Mouse (Mus musculus): ENCODE measurements around the gene H2-Ob. TPM values are rescaled to one million over a fixed set of nuclear protein-coding genes. Genes with fewer than 3 reads are reported as not detected.

The H2-Ob gene
- polyA plus RNA-seq, 1 experiment from 2014 or later = not detected

GRCm38 (mm10) chr17:34299356-34299755 lies 60.7 kb downstream of the H2-Ob start:
- Histone ChIP-seq H3K9me3 (no peaks in the 10 kb centered on the region), H3K4me3 (replicated peaks) (no peak overlapping the region), H3K9ac (replicated peaks) (no peak overlapping the region), H3K27me3 (peaks cover 4% of the 10 kb centered on the region; the same call in 1 of the 2 replicates), H3K4me2 (no peak overlapping the region), H3K4me1 (replicated peaks) (no peaks in the 10 kb centered on the region), H3K36me3 (no peaks in the 10 kb centered on the region), H3K27ac (no peak overlapping the region)
- no peak for ATAC-seq (ENCODE audit: insufficient number of reproducible peaks, insufficient read depth, low FRiP score, low TSS enrichment, low read depth)
- 70% methylated on average over 3 of the region's 3 CpGs for WGBS

- H3K9me3 ChIP-seq = no peaks in the 10 kb centered on the region
- ATAC-seq (ENCODE audit: insufficient number of reproducible peaks, insufficient read depth, low FRiP score, low TSS enrichment, low read depth) = no peak
- 87% methylated on average over 8 of the region's 8 CpGs for WGBS
Measured at GRCm38 (mm10) chr17:34300071-34300470, 61.4 kb downstream of the H2-Ob start.

GRCm38 (mm10) chr17:34300691-34301566 lies 62.2 kb downstream of the H2-Ob start:
- no peak for ATAC-seq (ENCODE audit: insufficient number of reproducible peaks, insufficient read depth, low FRiP score, low TSS enrichment, low read depth)
- peaks cover 4% of the 10 kb centered on the region; the same call in 1 of the 2 replicates for H3K27me3 ChIP-seq
- no peak overlapping the region for H3K9ac ChIP-seq (replicated peaks)
- H3K4me3 ChIP-seq (replicated peaks) = no peak overlapping the region
- WGBS = 75% methylated on average over 23 of the region's 23 CpGs
- H3K36me3 ChIP-seq = no peaks in the 10 kb centered on the region
- H3K4me2 ChIP-seq = no peak overlapping the region
- no peak overlapping the region for H3K27ac ChIP-seq
- H3K9me3 ChIP-seq = no peaks in the 10 kb centered on the region
- no peaks in the 10 kb centered on the region for H3K4me1 ChIP-seq (replicated peaks)

More at GRCm38 (mm10) chr17:34300071-34300470, 61.4 kb downstream of the H2-Ob start:
- Histone ChIP-seq H3K4me3 (replicated peaks) (no peak overlapping the region), H3K4me2 (no peak overlapping the region), H3K27ac (no peak overlapping the region), H3K27me3 (peaks cover 4% of the 10 kb centered on the region; the same call in 1 of the 2 replicates), H3K36me3 (no peaks in the 10 kb centered on the region), H3K9ac (replicated peaks) (no peak overlapping the region), H3K4me1 (replicated peaks) (no peaks in the 10 kb centered on the region)

GRCm38 (mm10) chr17:34301670-34302190 lies 63.0 kb downstream of the H2-Ob start:
- Histone ChIP-seq H3K4me2 (no peak overlapping the region), H3K36me3 (no peaks in the 10 kb centered on the region), H3K9ac (replicated peaks) (no peak overlapping the region), H3K4me1 (replicated peaks) (no peaks in the 10 kb centered on the region), H3K9me3 (no peaks in the 10 kb centered on the region), H3K27ac (no peak overlapping the region), H3K4me3 (replicated peaks) (no peak overlapping the region), H3K27me3 (peaks cover 1% of the 10 kb centered on the region; the same call in 1 of the 2 replicates)
- ATAC-seq (ENCODE audit: insufficient number of reproducible peaks, insufficient read depth, low FRiP score, low TSS enrichment, low read depth) = no peak
- WGBS = 83% methylated on average over 4 of the region's 4 CpGs

- 63% methylated on average over 2 of the region's 2 CpGs for WGBS
- Histone ChIP-seq H3K4me1 (replicated peaks) (no peaks in the 10 kb centered on the region), H3K36me3 (no peaks in the 10 kb centered on the region), H3K27me3 (no peaks in the 10 kb centered on the region), H3K4me3 (replicated peaks) (no peak overlapping the region), H3K27ac (no peak overlapping the region), H3K9ac (replicated peaks) (no peak overlapping the region), H3K9me3 (no peaks in the 10 kb centered on the region), H3K4me2 (no peak overlapping the region)
- no peak for ATAC-seq (ENCODE audit: insufficient number of reproducible peaks, insufficient read depth, low FRiP score, low TSS enrichment, low read depth)
Measured at GRCm38 (mm10) chr17:34303789-34304188, 65.1 kb downstream of the H2-Ob start.

Other genes starting within 250 kb of the H2-Ob start
- 4.5 and 5.0 TPM in 2 replicates for gene H2-K1, start 238.6 kb upstream of the H2-Ob start, polyA plus RNA-seq (2016; fragmentation: Nextera tagmentation; extraction: Ambion mirVana)
- gene Ring1, start 214.2 kb upstream of the H2-Ob start, polyA plus RNA-seq (2016; fragmentation: Nextera tagmentation; extraction: Ambion mirVana) = 21.6 and 25.3 TPM in 2 replicates
- gene H2-Ke6, start 210.8 kb upstream of the H2-Ob start, polyA plus RNA-seq (2016; fragmentation: Nextera tagmentation; extraction: Ambion mirVana) = 54.4 and 56.8 TPM in 2 replicates
- 179 and 191 TPM in 2 replicates for gene Slc39a7, start 207.2 kb upstream of the H2-Ob start, polyA plus RNA-seq (2016; fragmentation: Nextera tagmentation; extraction: Ambion mirVana)
- 64.3 and 64.4 TPM in 2 replicates for gene Rxrb, start 207.1 kb upstream of the H2-Ob start, polyA plus RNA-seq (2016; fragmentation: Nextera tagmentation; extraction: Ambion mirVana)
- gene Col11a2, start 199.5 kb upstream of the H2-Ob start, polyA plus RNA-seq (2016; fragmentation: Nextera tagmentation; extraction: Ambion mirVana) = 17.5 and 31.9 TPM in 2 replicates
- gene H2-Oa, start 146.6 kb upstream of the H2-Ob start, polyA plus RNA-seq (2016; fragmentation: Nextera tagmentation; extraction: Ambion mirVana) = 0.71 and 0.86 TPM in 2 replicates
- gene H2-DMa, start 119.4 kb upstream of the H2-Ob start, polyA plus RNA-seq (2016; fragmentation: Nextera tagmentation; extraction: Ambion mirVana) = 11.1 and 13.2 TPM in 2 replicates
- gene Brd2, start 116.3 kb upstream of the H2-Ob start, polyA plus RNA-seq (2016; fragmentation: Nextera tagmentation; extraction: Ambion mirVana) = 129 and 134 TPM in 2 replicates
- 0.30 and 0.32 TPM in 2 replicates for gene H2-DMb2, start 95.6 kb upstream of the H2-Ob start, polyA plus RNA-seq (2016; fragmentation: Nextera tagmentation; extraction: Ambion mirVana)
- 1.2 and 1.3 TPM in 2 replicates for gene H2-DMb1, start 85.8 kb upstream of the H2-Ob start, polyA plus RNA-seq (2016; fragmentation: Nextera tagmentation; extraction: Ambion mirVana)
- 4.1 and 5.7 TPM in 2 replicates for gene Tap1, start 51.4 kb upstream of the H2-Ob start, polyA plus RNA-seq (2016; fragmentation: Nextera tagmentation; extraction: Ambion mirVana)
- 2.4 and 2.5 TPM in 2 replicates for gene Psmb9, start 51.1 kb upstream of the H2-Ob start, polyA plus RNA-seq (2016; fragmentation: Nextera tagmentation; extraction: Ambion mirVana)
- gene Psmb8, start 41.2 kb upstream of the H2-Ob start, polyA plus RNA-seq (2016; fragmentation: Nextera tagmentation; extraction: Ambion mirVana) = 2.1 and 3.1 TPM in 2 replicates
- 1.5 and 1.7 TPM in 2 replicates for gene Tap2, start 35.4 kb upstream of the H2-Ob start, polyA plus RNA-seq (2016; fragmentation: Nextera tagmentation; extraction: Ambion mirVana)
- gene H2-Ab1, start 18.8 kb downstream of the H2-Ob start, polyA plus RNA-seq (2016; fragmentation: Nextera tagmentation; extraction: Ambion mirVana) = 2.7 and 2.8 TPM in 2 replicates
- 0.50 TPM in 1 of 2 replicates, not detected in the other for gene H2-Aa, start 48.9 kb downstream of the H2-Ob start, polyA plus RNA-seq (2016; fragmentation: Nextera tagmentation; extraction: Ambion mirVana)
- gene H2-Eb1, start 67.0 kb downstream of the H2-Ob start, polyA plus RNA-seq (2016; fragmentation: Nextera tagmentation; extraction: Ambion mirVana) = 1.0 and 2.0 TPM in 2 replicates
- gene H2-Eb2, start 86.8 kb downstream of the H2-Ob start, polyA plus RNA-seq (2016; fragmentation: Nextera tagmentation; extraction: Ambion mirVana) = 0.12 and 0.18 TPM in 2 replicates
- not detected in 2 replicates for gene Btnl2, start 115.9 kb downstream of the H2-Ob start, polyA plus RNA-seq (2016; fragmentation: Nextera tagmentation; extraction: Ambion mirVana)
- not detected in 2 replicates for gene Btnl1, start 138.2 kb downstream of the H2-Ob start, polyA plus RNA-seq (2016; fragmentation: Nextera tagmentation; extraction: Ambion mirVana)
- 0.40 and 1.3 TPM in 2 replicates for gene BC051142, start 159.9 kb downstream of the H2-Ob start, polyA plus RNA-seq (2016; fragmentation: Nextera tagmentation; extraction: Ambion mirVana)
- gene Btnl4, start 238.4 kb downstream of the H2-Ob start, polyA plus RNA-seq (2016; fragmentation: Nextera tagmentation; extraction: Ambion mirVana) = not detected in 2 replicates